Mouse (Mus musculus) embryonic facial prominence, embryonic 14.5 days (tissue): ENCODE results near the gene Tomm40. TPM values are rescaled to one million over a fixed set of nuclear protein-coding genes. Genes with fewer than 3 reads are reported as not detected.

Source experiments
- ATAC-seq: fragments of 200-750 bp; cut with Nextera tagmentation; 2 replicates; pipeline ENCODE4 v1.8.0; 2017; ENCODE audit warnings: low read depth, moderate number of reproducible peaks, moderate TSS enrichment
- DNase-seq: peaks from one replicate; pipeline ENCODE4 v3.0.0-alpha.2; 2015; ENCODE audit warnings: low spot score
- H3K27ac ChIP-seq: fragments of 300-500 bp; sonication (generic); replicated peaks from 2 replicates; pipeline ENCODE4 v1.5.1; 2014; ENCODE audit warnings: low read depth, mild to moderate bottlenecking, low read length, moderate library complexity
- H3K27me3 ChIP-seq: fragments of 300-500 bp; sonication (generic); replicated peaks from 2 replicates; pipeline ENCODE4 v1.6.1; 2014; ENCODE audit warnings: low read length; ENCODE audit not compliant: control insufficient read depth, insufficient read depth
- H3K36me3 ChIP-seq: fragments of 300-500 bp; sonication (generic); 2 replicates; pipeline ENCODE4 v1.6.1; 2014; ENCODE audit warnings: low read length, mixed read lengths; ENCODE audit not compliant: control insufficient read depth, insufficient read depth
- H3K4me1 ChIP-seq: fragments of 300-500 bp; sonication (generic); 2 replicates; pipeline ENCODE4 v1.6.1; 2014; ENCODE audit warnings: antibody characterized with exemption, low read length; ENCODE audit not compliant: control insufficient read depth, insufficient read depth
- H3K4me2 ChIP-seq: fragments of 300-500 bp; sonication (generic); 2 replicates; pipeline ENCODE4 v1.6.1; 2014; ENCODE audit warnings: low read depth, mild to moderate bottlenecking, low read length, moderate library complexity, mixed read lengths
- H3K4me3 ChIP-seq: fragments of 300-500 bp; sonication (generic); 2 replicates; pipeline ENCODE4 v1.5.1; 2014; ENCODE audit warnings: low read depth, mild to moderate bottlenecking, low read length
- H3K9ac ChIP-seq: fragments of 300-500 bp; sonication (generic); 2 replicates; pipeline ENCODE4 v1.6.1; 2014; ENCODE audit warnings: low read depth, mild to moderate bottlenecking, low read length, moderate library complexity, mixed read lengths
- H3K9me3 ChIP-seq: fragments of 300-500 bp; sonication (generic); 2 replicates; pipeline ENCODE4 v1.6.1; 2016; ENCODE audit warnings: low read length; ENCODE audit not compliant: control insufficient read depth
- WGBS: fragments of 180-500 bp; shearing (Covaris S2); extraction: QIAGEN DNeasy Blood & Tissue Kit; methylation state at CpG from one replicate; pipeline ENCODE4 v1.1.7; 2014; 5-methylcytosine and 5-hydroxymethylcytosine counted together
- polyA plus RNA-seq: library from polyadenylated mRNA; unstranded; fragments of >200 nt; fragmentation: Nextera tagmentation; extraction: Ambion mirVana; gene quantifications from 2 replicates; pipeline ENCODE4 v1.2.1, GENCODE M21; 2014

Gene Tomm40
- polyA plus RNA-seq, 1 experiment from 2014 or later, result 114 TPM

DNA sequence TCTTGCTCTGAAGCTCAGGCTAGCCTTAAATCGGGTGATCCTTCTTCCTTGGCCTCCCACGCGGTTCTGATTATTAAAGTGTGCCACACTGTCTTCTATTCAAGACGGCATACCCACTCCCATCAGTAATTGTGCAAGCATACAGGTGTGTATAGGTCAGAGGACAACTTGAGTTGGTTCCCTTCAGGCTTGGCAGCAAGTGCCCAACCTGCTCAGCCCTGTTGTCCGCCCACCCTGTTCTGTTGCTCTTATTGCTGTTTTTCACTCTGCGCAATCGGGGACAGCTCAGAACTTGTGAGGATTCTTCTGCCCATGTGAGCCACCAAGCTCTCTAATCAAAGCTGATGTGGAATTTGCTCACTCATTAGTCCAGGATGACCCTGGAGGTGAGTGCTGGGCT lies 10.0 kb downstream of the Tomm40 start:
- no peak overlapping the region for H3K4me2 ChIP-seq
- ATAC-seq (no peak), DNase-seq (no peak)
- 93% methylated on average over 7 of the region's 7 CpGs for WGBS
- no peaks in the 10 kb centered on the region for H3K4me1 ChIP-seq
- H3K9ac ChIP-seq, result no peak overlapping the region
- no peaks in the 10 kb centered on the region for H3K27me3 ChIP-seq
- H3K36me3 ChIP-seq, result peaks cover 63% of the 10 kb centered on the region
- H3K9me3 ChIP-seq, result no peaks in the 10 kb centered on the region
- H3K27ac ChIP-seq, result no peak overlapping the region
- H3K4me3 ChIP-seq, result no peak overlapping the region

DNA sequence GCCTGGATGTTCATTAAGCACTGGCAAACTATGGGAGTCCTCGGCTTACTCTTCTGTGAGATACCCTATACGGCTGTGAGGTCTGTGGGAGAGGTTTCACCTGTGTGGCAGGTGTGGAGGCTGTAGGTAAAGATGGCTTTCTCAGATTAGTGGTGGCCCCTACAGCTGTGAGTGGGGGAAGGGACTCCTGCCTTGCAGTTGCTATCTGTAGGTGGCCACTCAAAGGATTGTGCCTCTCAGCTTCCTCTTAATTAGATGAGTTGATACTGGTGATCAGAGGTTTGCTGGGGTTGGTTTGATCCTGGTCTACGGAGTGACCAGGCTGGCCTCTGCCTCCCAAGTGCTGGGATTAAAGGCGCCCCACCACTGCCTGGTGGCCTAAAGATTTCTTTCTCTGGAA lies 10.8 kb downstream of the Tomm40 start:
- Histone ChIP-seq H3K27ac (no peak overlapping the region), H3K4me2 (no peak overlapping the region), H3K27me3 (no peaks in the 10 kb centered on the region), H3K4me3 (no peak overlapping the region), H3K9me3 (no peaks in the 10 kb centered on the region), H3K36me3 (peaks cover 56% of the 10 kb centered on the region), H3K9ac (no peak overlapping the region), H3K4me1 (no peaks in the 10 kb centered on the region)
- 90% methylated on average over 4 of the region's 4 CpGs for WGBS
- DNase-seq, result no peak
- ATAC-seq, result no peak

DNA sequence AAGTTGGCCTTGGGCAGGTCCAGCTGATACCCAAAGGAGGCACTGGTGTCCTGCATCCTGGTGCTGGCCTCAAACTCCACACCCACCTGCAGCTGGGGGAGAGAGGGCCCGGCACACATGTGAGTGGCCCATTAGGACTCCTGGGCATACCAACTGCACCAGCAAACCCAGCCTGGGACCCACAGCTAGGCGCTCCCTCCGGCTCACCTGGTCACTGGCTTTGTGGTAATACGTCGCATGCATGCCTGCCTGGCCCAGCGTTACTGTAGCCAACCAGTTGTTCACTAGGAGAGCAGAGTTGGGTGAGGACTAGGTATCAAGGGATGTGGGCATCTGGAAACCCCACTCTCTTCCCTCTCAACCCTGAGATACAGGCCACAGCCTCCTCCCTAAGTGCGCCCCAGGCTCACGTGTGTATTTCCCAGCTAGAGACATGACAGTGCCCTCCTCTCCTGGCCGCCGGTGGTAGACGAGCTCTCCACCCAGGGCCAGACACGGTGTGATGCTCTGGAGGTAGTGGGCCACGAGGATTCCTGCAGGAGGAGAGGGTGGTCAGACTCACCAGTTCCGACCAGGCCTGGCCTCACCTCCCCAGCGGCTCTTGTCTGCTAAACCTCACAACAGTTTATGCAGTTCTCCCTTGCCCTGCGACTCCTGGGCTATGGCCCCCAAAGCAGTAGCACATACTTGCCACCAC lies 12.2 kb downstream of the Tomm40 start:
- 0 out of 2 replicates have a peak, but pooled peaks cover 9% of the 10 kb centered on the region for H3K4me1 ChIP-seq
- WGBS, result 95% methylated on average over 13 of the region's 16 CpGs
- H3K4me2 ChIP-seq, result no peak overlapping the region
- no peak overlapping the region for H3K27ac ChIP-seq
- DNase-seq (no peak), ATAC-seq (no peak)
- H3K27me3 ChIP-seq, result no peaks in the 10 kb centered on the region
- H3K4me3 ChIP-seq, result no peak overlapping the region
- peaks cover 44% of the 10 kb centered on the region for H3K36me3 ChIP-seq
- no peak overlapping the region for H3K9ac ChIP-seq
- no peaks in the 10 kb centered on the region for H3K9me3 ChIP-seq

DNA sequence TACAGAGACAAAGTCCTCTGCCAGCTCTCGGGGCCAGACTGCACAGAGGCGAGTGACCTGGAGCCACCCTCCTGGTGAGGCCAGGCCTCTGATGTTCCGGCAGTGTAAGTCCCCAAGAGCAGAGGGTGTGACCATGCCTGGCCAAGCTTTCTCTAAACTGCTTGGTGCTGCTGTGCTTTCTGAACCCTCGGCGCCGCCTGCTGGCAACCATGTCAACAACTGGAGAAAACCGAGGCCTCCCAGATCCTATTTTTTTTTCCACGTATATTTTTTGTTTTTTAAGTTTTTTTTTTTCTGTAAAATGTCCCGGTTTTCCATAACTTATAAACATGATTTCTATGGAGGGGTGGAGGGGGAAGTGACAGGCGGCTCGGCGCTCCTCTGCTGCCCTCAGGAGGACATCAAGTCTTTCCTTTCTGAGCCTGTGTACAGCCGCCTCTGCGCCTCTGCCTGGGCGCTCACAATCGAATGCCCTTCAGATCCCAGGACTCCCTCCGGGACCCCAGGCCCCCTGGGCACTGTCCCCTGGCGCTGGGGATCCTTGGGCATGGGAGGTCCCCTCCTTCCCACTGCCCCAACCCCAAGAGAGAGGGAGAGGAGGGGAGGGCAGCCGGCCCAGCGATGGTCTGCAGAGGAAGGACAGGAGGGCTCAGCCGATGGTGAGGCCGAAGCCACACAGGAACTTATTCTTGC lies 14.0 kb downstream of the Tomm40 start:
- Histone ChIP-seq H3K27me3 (no peaks in the 10 kb centered on the region), H3K9me3 (no peaks in the 10 kb centered on the region), H3K4me1 (0 out of 2 replicates have a peak, but pooled peaks cover 9% of the 10 kb centered on the region), H3K4me3 (no peak overlapping the region), H3K4me2 (no peak overlapping the region), H3K9ac (no peak overlapping the region), H3K27ac (0 out of 2 replicates have a peak overlapping the region, but pooled peaks have one; percentile 24), H3K36me3 (peaks cover 31% of the 10 kb centered on the region; the same call in 1 of the 2 replicates)
- 30% methylated on average over 21 of the region's 22 CpGs for WGBS
- DNase-seq (peak; percentile 84), ATAC-seq (0 out of 2 replicates have a peak, but pooled peaks have one; percentile 10)

DNA sequence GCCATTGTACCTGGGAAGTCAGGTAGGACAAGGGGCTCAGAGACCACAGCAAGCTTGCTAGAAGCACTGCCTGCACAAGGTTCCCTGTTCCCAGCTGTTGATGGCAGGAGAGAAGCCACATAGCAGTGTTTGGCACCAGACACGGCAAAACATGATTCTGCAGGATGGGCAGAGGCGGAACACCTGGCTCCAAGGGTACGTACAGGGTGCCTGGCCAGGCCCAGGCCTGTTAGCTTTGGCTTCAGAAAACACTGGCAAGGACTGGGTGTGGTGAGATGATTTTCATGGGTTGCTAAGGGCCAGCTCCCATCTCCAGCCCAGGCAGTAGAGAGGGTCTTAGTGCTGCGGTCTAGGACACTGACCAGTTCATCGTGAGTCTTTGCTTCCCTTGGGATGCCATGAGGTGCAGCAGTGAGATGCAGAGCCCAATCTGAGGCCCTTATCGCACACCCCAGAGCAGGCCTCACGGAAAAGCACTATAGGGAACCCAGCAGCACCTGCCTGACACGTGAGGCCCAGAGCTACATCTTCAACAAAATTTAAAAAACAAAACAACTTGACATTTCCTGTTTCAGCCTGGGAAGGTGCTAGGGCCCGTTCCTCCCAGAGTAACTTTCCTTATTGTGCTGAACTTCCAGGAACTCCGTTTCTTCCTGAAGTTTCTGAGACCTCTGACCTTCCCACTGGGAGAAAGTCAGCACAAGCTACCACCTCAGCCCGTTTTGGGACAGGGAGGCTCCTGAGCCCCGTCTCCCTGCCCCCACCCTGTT lies 14.8 kb downstream of the Tomm40 start:
- peaks cover 30% of the 10 kb centered on the region; the same call in 1 of the 2 replicates for H3K36me3 ChIP-seq
- no peaks in the 10 kb centered on the region for H3K27me3 ChIP-seq
- no peak overlapping the region for H3K4me3 ChIP-seq
- ATAC-seq (no peak), DNase-seq (no peak)
- H3K4me2 ChIP-seq, result no peak overlapping the region
- H3K4me1 ChIP-seq, result 0 out of 2 replicates have a peak, but pooled peaks cover 9% of the 10 kb centered on the region
- H3K27ac ChIP-seq, result no peak overlapping the region
- H3K9me3 ChIP-seq, result no peaks in the 10 kb centered on the region
- 58% methylated on average over 12 of the region's 12 CpGs for WGBS
- no peak overlapping the region for H3K9ac ChIP-seq

DNA sequence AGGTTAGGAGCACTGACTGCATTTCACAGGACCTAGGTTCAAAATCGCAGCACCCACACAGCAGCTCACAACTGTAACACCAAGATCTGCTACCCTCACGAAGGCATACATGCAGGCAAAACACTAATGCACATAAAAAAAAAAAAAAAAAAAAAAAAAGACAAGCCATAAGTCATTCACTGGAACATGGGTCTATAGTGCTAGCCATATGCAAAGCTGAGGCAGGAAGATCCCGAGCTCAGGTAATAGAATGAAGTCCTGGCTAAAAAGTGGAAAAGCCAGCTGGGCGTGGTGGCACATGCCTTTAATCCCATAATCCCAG lies 15.4 kb downstream of the Tomm40 start:
- Histone ChIP-seq H3K4me3 (no peak overlapping the region), H3K4me1 (0 out of 2 replicates have a peak, but pooled peaks cover 9% of the 10 kb centered on the region), H3K36me3 (peaks cover 23% of the 10 kb centered on the region; the same call in 1 of the 2 replicates), H3K4me2 (no peak overlapping the region), H3K27me3 (no peaks in the 10 kb centered on the region), H3K9me3 (no peaks in the 10 kb centered on the region), H3K9ac (no peak overlapping the region), H3K27ac (no peak overlapping the region)
- DNase-seq (no peak), ATAC-seq (no peak)
- 82% methylated on average over 4 of the region's 4 CpGs for WGBS

DNA sequence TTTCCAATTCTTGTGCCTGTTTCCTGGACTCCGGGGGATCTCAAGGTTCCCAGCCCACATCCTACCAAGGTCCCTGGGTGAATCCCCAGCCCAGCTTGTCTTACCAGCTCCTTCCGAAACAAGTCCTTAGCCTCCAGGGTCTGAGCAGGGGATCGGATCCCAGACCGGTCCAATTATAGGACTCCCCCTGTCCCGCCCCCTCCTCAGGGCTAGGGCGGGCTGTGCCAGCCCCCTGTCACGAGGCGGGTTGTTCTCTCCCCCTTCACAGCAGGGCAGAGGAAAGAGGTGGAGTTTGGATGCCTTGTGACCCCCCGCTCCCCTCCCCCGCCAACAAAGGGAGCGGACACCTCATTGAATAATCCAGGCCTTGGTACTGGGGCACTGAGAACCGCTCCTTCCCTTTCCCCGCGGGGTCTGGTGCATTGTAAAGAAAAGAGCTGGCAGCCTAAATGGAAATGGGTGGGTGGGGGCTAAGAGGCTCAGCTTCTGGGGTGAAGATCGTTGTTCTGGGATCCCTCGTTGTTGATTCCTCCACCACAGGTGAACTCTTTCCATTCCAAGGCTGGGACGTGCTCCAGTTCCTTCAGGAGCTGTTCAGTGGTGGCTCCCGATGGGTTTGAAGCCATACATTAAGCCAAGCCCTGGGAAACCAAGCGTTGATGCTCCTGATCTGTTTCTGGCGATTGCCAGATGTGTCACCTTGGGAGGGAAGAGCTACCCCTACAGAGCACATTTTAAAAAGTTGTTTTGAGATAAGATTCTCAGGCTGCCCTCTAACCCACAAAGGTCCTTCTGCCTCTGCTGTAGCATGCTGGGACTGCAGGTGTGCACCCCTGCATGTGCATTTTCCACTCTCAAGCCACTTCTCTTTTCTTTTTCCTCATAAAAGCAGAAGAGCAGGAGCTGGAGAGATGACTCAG lies 16.1 kb downstream of the Tomm40 start, which contains the start of gene Apoe:
Gene Apoe (minus strand): TSS at position 282 of the 920 bp plus-strand sequence.
- Histone ChIP-seq H3K27ac (peak within 1 kb of the TSS; percentile 8; the same call in 1 of the 2 replicates), H3K4me1 (0 out of 2 replicates have a peak, but pooled peaks cover 9% of the 10 kb centered on the region), H3K36me3 (peaks cover 17% of the 10 kb centered on the region; the same call in 1 of the 2 replicates), H3K9ac (peak within 1 kb of the TSS; percentile 48), H3K4me3 (peak within 1 kb of the TSS; percentile 30), H3K4me2 (peak within 1 kb of the TSS; percentile 69), H3K27me3 (no peaks in the 10 kb centered on the region), H3K9me3 (no peaks in the 10 kb centered on the region)
- 3% methylated on average over 17 of the region's 20 CpGs for WGBS
- DNase-seq (peak; percentile 62), ATAC-seq (peak; percentile 73)
